Mouse (Mus musculus): Measurements from ENCODE around the gene Thrb. TPM values are rescaled to one million over a fixed set of nuclear protein-coding genes. Genes with fewer than 3 reads are reported as not detected.

The Thrb gene
- polyA plus RNA-seq, 1 experiment from 2014 or later: 0.12 TPM

GRCm38 (mm10) chr14:17767987-17768386, 107.9 kb downstream of the Thrb start:
- no peak overlapping the region for H3K27ac ChIP-seq (replicated peaks; ENCODE audit: low read depth, low read length)
- H3K4me1 ChIP-seq (ENCODE audit: control insufficient read depth, insufficient read depth, low read length): no peaks in the 10 kb centered on the region
- H3K27me3 ChIP-seq (ENCODE audit: control insufficient read depth, insufficient read depth, low read length): no peaks in the 10 kb centered on the region
- no peak for DNase-seq (ENCODE audit: low spot score)
- WGBS: 76% methylated on average over 2 of the region's 2 CpGs
- H3K9ac ChIP-seq (ENCODE audit: low read length): no peak overlapping the region
- H3K4me2 ChIP-seq (ENCODE audit: low read depth, severe bottlenecking): no peak overlapping the region
- no peak overlapping the region for H3K4me3 ChIP-seq (ENCODE audit: low read depth, low read length)
- no peaks in the 10 kb centered on the region for H3K36me3 ChIP-seq (ENCODE audit: control insufficient read depth, insufficient read depth, low read length)
- ATAC-seq (ENCODE audit: insufficient number of reproducible peaks, low FRiP score, low TSS enrichment, low read depth): no peak
- no peaks in the 10 kb centered on the region for H3K9me3 ChIP-seq (ENCODE audit: control insufficient read depth, low read length)

GRCm38 (mm10) chr14:17774404-17774803, 114.3 kb downstream of the Thrb start:
- H3K9me3 ChIP-seq (ENCODE audit: control insufficient read depth, low read length): no peaks in the 10 kb centered on the region
- no peak overlapping the region for H3K27ac ChIP-seq (replicated peaks; ENCODE audit: low read depth, low read length)
- no peaks in the 10 kb centered on the region for H3K4me1 ChIP-seq (ENCODE audit: control insufficient read depth, insufficient read depth, low read length)
- WGBS: 60% methylated on average over 2 of the region's 2 CpGs
- ATAC-seq (ENCODE audit: insufficient number of reproducible peaks, low FRiP score, low TSS enrichment, low read depth) (no peak), DNase-seq (ENCODE audit: low spot score) (no peak)
- H3K4me3 ChIP-seq (ENCODE audit: low read depth, low read length): no peak overlapping the region
- H3K27me3 ChIP-seq (ENCODE audit: control insufficient read depth, insufficient read depth, low read length): no peaks in the 10 kb centered on the region
- no peaks in the 10 kb centered on the region for H3K36me3 ChIP-seq (ENCODE audit: control insufficient read depth, insufficient read depth, low read length)
- H3K4me2 ChIP-seq (ENCODE audit: low read depth, severe bottlenecking): no peak overlapping the region
- H3K9ac ChIP-seq (ENCODE audit: low read length): no peak overlapping the region

GRCm38 (mm10) chr14:17781921-17782320, 121.9 kb downstream of the Thrb start:
- H3K36me3 ChIP-seq (ENCODE audit: control insufficient read depth, insufficient read depth, low read length): no peaks in the 10 kb centered on the region
- no peak overlapping the region for H3K27ac ChIP-seq (replicated peaks; ENCODE audit: low read depth, low read length)
- peaks cover 10% of the 10 kb centered on the region for H3K4me1 ChIP-seq (ENCODE audit: control insufficient read depth, insufficient read depth, low read length)
- H3K4me3 ChIP-seq (ENCODE audit: low read depth, low read length): no peak overlapping the region
- WGBS: 14% methylated on average over 4 of the region's 4 CpGs
- H3K9ac ChIP-seq (ENCODE audit: low read length): no peak overlapping the region
- no peaks in the 10 kb centered on the region for H3K9me3 ChIP-seq (ENCODE audit: control insufficient read depth, low read length)
- no peaks in the 10 kb centered on the region for H3K27me3 ChIP-seq (ENCODE audit: control insufficient read depth, insufficient read depth, low read length)
- DNase-seq (ENCODE audit: low spot score): no peak
- peak; percentile 26; the same call in 1 of the 2 replicates for ATAC-seq (ENCODE audit: insufficient number of reproducible peaks, low FRiP score, low TSS enrichment, low read depth)
- no peak overlapping the region for H3K4me2 ChIP-seq (ENCODE audit: low read depth, severe bottlenecking)

GRCm38 (mm10) chr14:17784207-17784806, 124.2 kb downstream of the Thrb start:
- no peak overlapping the region for H3K27ac ChIP-seq (replicated peaks; ENCODE audit: low read depth, low read length)
- WGBS: 55% methylated on average over 5 of the region's 5 CpGs
- no peak for DNase-seq (ENCODE audit: low spot score)
- peaks cover 14% of the 10 kb centered on the region for H3K4me1 ChIP-seq (ENCODE audit: control insufficient read depth, insufficient read depth, low read length)
- no peak overlapping the region for H3K4me2 ChIP-seq (ENCODE audit: low read depth, severe bottlenecking)
- H3K4me3 ChIP-seq (ENCODE audit: low read depth, low read length): no peak overlapping the region
- no peak for ATAC-seq (ENCODE audit: insufficient number of reproducible peaks, low FRiP score, low TSS enrichment, low read depth)
- no peaks in the 10 kb centered on the region for H3K36me3 ChIP-seq (ENCODE audit: control insufficient read depth, insufficient read depth, low read length)
- no peaks in the 10 kb centered on the region for H3K27me3 ChIP-seq (ENCODE audit: control insufficient read depth, insufficient read depth, low read length)
- H3K9ac ChIP-seq (ENCODE audit: low read length): no peak overlapping the region
- H3K9me3 ChIP-seq (ENCODE audit: control insufficient read depth, low read length): no peaks in the 10 kb centered on the region

GRCm38 (mm10) chr14:17785370-17785769, 125.3 kb downstream of the Thrb start:
- H3K27me3 ChIP-seq (ENCODE audit: control insufficient read depth, insufficient read depth, low read length): no peaks in the 10 kb centered on the region
- no peak overlapping the region for H3K4me3 ChIP-seq (ENCODE audit: low read depth, low read length)
- H3K4me2 ChIP-seq (ENCODE audit: low read depth, severe bottlenecking): no peak overlapping the region
- no peak for DNase-seq (ENCODE audit: low spot score)
- H3K9me3 ChIP-seq (ENCODE audit: control insufficient read depth, low read length): no peaks in the 10 kb centered on the region
- H3K9ac ChIP-seq (ENCODE audit: low read length): no peak overlapping the region
- WGBS: 22% methylated on average over 3 of the region's 3 CpGs
- no peak for ATAC-seq (ENCODE audit: insufficient number of reproducible peaks, low FRiP score, low TSS enrichment, low read depth)
- no peaks in the 10 kb centered on the region for H3K36me3 ChIP-seq (ENCODE audit: control insufficient read depth, insufficient read depth, low read length)
- H3K4me1 ChIP-seq (ENCODE audit: control insufficient read depth, insufficient read depth, low read length): peaks cover 14% of the 10 kb centered on the region
- no peak overlapping the region for H3K27ac ChIP-seq (replicated peaks; ENCODE audit: low read depth, low read length)

- H3K4me3 ChIP-seq (ENCODE audit: low read depth, low read length): no peak overlapping the region
- WGBS: 6% methylated on average over 2 of the region's 2 CpGs
- peaks cover 14% of the 10 kb centered on the region for H3K4me1 ChIP-seq (ENCODE audit: control insufficient read depth, insufficient read depth, low read length)
- DNase-seq (ENCODE audit: low spot score): no peak
- ATAC-seq (ENCODE audit: insufficient number of reproducible peaks, low FRiP score, low TSS enrichment, low read depth): no peak
- H3K9me3 ChIP-seq (ENCODE audit: control insufficient read depth, low read length): no peaks in the 10 kb centered on the region
- no peak overlapping the region for H3K9ac ChIP-seq (ENCODE audit: low read length)
- H3K27me3 ChIP-seq (ENCODE audit: control insufficient read depth, insufficient read depth, low read length): no peaks in the 10 kb centered on the region
- H3K36me3 ChIP-seq (ENCODE audit: control insufficient read depth, insufficient read depth, low read length): no peaks in the 10 kb centered on the region
- H3K4me2 ChIP-seq (ENCODE audit: low read depth, severe bottlenecking): no peak overlapping the region
- no peak overlapping the region for H3K27ac ChIP-seq (replicated peaks; ENCODE audit: low read depth, low read length)
These were observed 126.2 kb downstream of the Thrb start for GRCm38 (mm10) chr14:17786249-17786648.

GRCm38 (mm10) chr14:17803934-17804602, 144.0 kb downstream of the Thrb start:
- H3K4me1 ChIP-seq (ENCODE audit: control insufficient read depth, insufficient read depth, low read length): no peaks in the 10 kb centered on the region
- no peak overlapping the region for H3K27ac ChIP-seq (replicated peaks; ENCODE audit: low read depth, low read length)
- no peak for ATAC-seq (ENCODE audit: insufficient number of reproducible peaks, low FRiP score, low TSS enrichment, low read depth)
- DNase-seq (ENCODE audit: low spot score): no peak
- no peaks in the 10 kb centered on the region for H3K27me3 ChIP-seq (ENCODE audit: control insufficient read depth, insufficient read depth, low read length)
- H3K36me3 ChIP-seq (ENCODE audit: control insufficient read depth, insufficient read depth, low read length): no peaks in the 10 kb centered on the region
- no peak overlapping the region for H3K9ac ChIP-seq (ENCODE audit: low read length)
- WGBS: 87% methylated on average over 3 of the region's 3 CpGs
- H3K4me2 ChIP-seq (ENCODE audit: low read depth, severe bottlenecking): no peak overlapping the region
- no peak overlapping the region for H3K4me3 ChIP-seq (ENCODE audit: low read depth, low read length)
- H3K9me3 ChIP-seq (ENCODE audit: control insufficient read depth, low read length): no peaks in the 10 kb centered on the region

- Histone ChIP-seq H3K36me3 (ENCODE audit: control insufficient read depth, insufficient read depth, low read length) (no peaks in the 10 kb centered on the region), H3K27me3 (ENCODE audit: control insufficient read depth, insufficient read depth, low read length) (no peaks in the 10 kb centered on the region), H3K9ac (ENCODE audit: low read length) (no peak overlapping the region), H3K4me2 (ENCODE audit: low read depth, severe bottlenecking) (no peak overlapping the region), H3K9me3 (ENCODE audit: control insufficient read depth, low read length) (no peaks in the 10 kb centered on the region), H3K27ac (replicated peaks; ENCODE audit: low read depth, low read length) (no peak overlapping the region), H3K4me3 (ENCODE audit: low read depth, low read length) (no peak overlapping the region), H3K4me1 (ENCODE audit: control insufficient read depth, insufficient read depth, low read length) (no peaks in the 10 kb centered on the region)
- DNase-seq (ENCODE audit: low spot score) (no peak), ATAC-seq (ENCODE audit: insufficient number of reproducible peaks, low FRiP score, low TSS enrichment, low read depth) (no peak)
- 89% methylated on average over 4 of the region's 4 CpGs for WGBS
These were observed 151.0 kb downstream of the Thrb start for GRCm38 (mm10) chr14:17811051-17811450.
